Mouse (Mus musculus): ENCODE results near the gene Kcnn1.

Gene Kcnn1

GRCm38 (mm10) chr8:70866001-70866520 lies 3.0 kb upstream of the Kcnn1 start:
- DNase-seq (ENCODE audit: low read depth): no peak

GRCm38 (mm10) chr8:70865350-70866000 lies 2.4 kb upstream of the Kcnn1 start:
- peak; percentile 98 for DNase-seq (ENCODE audit: low read depth)

- DNase-seq (ENCODE audit: low read depth): no peak
Measured at GRCm38 (mm10) chr8:70864712-70865221, 1.7 kb upstream of the Kcnn1 start.

- no peak for DNase-seq (ENCODE audit: low read depth)
Measured at GRCm38 (mm10) chr8:70863956-70864711, 1.1 kb upstream of the Kcnn1 start.

- DNase-seq (ENCODE audit: low read depth): no peak
Measured at GRCm38 (mm10) chr8:70857516-70857915, 5.5 kb downstream of the Kcnn1 start.

- no peak for DNase-seq (ENCODE audit: low read depth)
Measured at GRCm38 (mm10) chr8:70856541-70857197, 6.4 kb downstream of the Kcnn1 start.

GRCm38 (mm10) chr8:70856028-70856427 lies 7.0 kb downstream of the Kcnn1 start:
- no peak for DNase-seq (ENCODE audit: low read depth)

GRCm38 (mm10) chr8:70853863-70854262 lies 9.2 kb downstream of the Kcnn1 start:
- DNase-seq (ENCODE audit: low read depth): no peak

GRCm38 (mm10) chr8:70852595-70853231 lies 10.3 kb downstream of the Kcnn1 start:
- no peak for DNase-seq (ENCODE audit: low read depth)

- no peak for DNase-seq (ENCODE audit: low read depth)
Measured at GRCm38 (mm10) chr8:70851837-70852236, 11.2 kb downstream of the Kcnn1 start.

GRCm38 (mm10) chr8:70850947-70851346 lies 12.1 kb downstream of the Kcnn1 start:
- DNase-seq (ENCODE audit: low read depth): no peak

GRCm38 (mm10) chr8:70850132-70850845 lies 12.8 kb downstream of the Kcnn1 start:
- no peak for DNase-seq (ENCODE audit: low read depth)

- DNase-seq (ENCODE audit: low read depth): no peak
Measured at GRCm38 (mm10) chr8:70849333-70849990, 13.6 kb downstream of the Kcnn1 start.

- no peak for DNase-seq (ENCODE audit: low read depth)
Measured at GRCm38 (mm10) chr8:70846371-70847154, 16.5 kb downstream of the Kcnn1 start.

GRCm38 (mm10) chr8:70845108-70845507 lies 17.9 kb downstream of the Kcnn1 start:
- DNase-seq (ENCODE audit: low read depth): no peak

GRCm38 (mm10) chr8:70844523-70844922 lies 18.5 kb downstream of the Kcnn1 start:
- DNase-seq (ENCODE audit: low read depth): no peak

- DNase-seq (ENCODE audit: low read depth): no peak
Measured at GRCm38 (mm10) chr8:70843941-70844340, 19.1 kb downstream of the Kcnn1 start.

- no peak for DNase-seq (ENCODE audit: low read depth)
Measured at GRCm38 (mm10) chr8:70843214-70843773, 19.8 kb downstream of the Kcnn1 start.

- DNase-seq (ENCODE audit: low read depth): no peak
Measured at GRCm38 (mm10) chr8:70842484-70842883, 20.6 kb downstream of the Kcnn1 start.

Data from fibroblast of lung, adult 2 months (primary cell).